Mouse (Mus musculus) forebrain, embryonic 16.5 days (tissue): ENCODE results near the gene Amotl1. TPM values are rescaled to one million over a fixed set of nuclear protein-coding genes. Genes with fewer than 3 reads are reported as not detected.

Experiments
- ATAC-seq: fragments of 200-750 bp; cut with Nextera tagmentation; 2 replicates; pipeline ENCODE4 v1.8.0; 2017; ENCODE audit warnings: mild to moderate bottlenecking, moderate library complexity
- H3K27ac ChIP-seq: fragments of 300-500 bp; sonication (generic); 2 replicates; pipeline ENCODE4 v1.5.1; 2014; ENCODE audit warnings: low read length, control low read depth
- H3K27me3 ChIP-seq: fragments of 300-500 bp; sonication (generic); replicated peaks from 2 replicates; pipeline ENCODE4 v1.6.1; 2014; ENCODE audit warnings: low read length; ENCODE audit not compliant: control insufficient read depth, insufficient read depth
- H3K36me3 ChIP-seq: fragments of 300-500 bp; sonication (generic); 2 replicates; pipeline ENCODE4 v1.6.1; 2014; ENCODE audit not compliant: control insufficient read depth, insufficient read depth
- H3K4me1 ChIP-seq: fragments of 300-500 bp; sonication (generic); replicated peaks from 2 replicates; pipeline ENCODE4 v1.6.1; 2014; ENCODE audit warnings: low read length; ENCODE audit not compliant: control insufficient read depth, insufficient read depth
- H3K4me2 ChIP-seq: fragments of 300-500 bp; sonication (generic); 2 replicates; pipeline ENCODE4 v1.6.1; 2014; ENCODE audit warnings: mild to moderate bottlenecking, low read length, control low read depth
- H3K4me3 ChIP-seq: fragments of 300-500 bp; sonication (generic); replicated peaks from 2 replicates; pipeline ENCODE4 v1.5.1; 2014; ENCODE audit warnings: mild to moderate bottlenecking, low read length, control low read depth
- H3K9ac ChIP-seq: fragments of 300-500 bp; sonication (generic); replicated peaks from 2 replicates; pipeline ENCODE4 v1.6.1; 2014; ENCODE audit warnings: low read depth, low read length, control low read depth
- H3K9me3 ChIP-seq: fragments of 300-500 bp; sonication (generic); 2 replicates; pipeline ENCODE4 v1.6.1; 2016; ENCODE audit warnings: low read length; ENCODE audit not compliant: control insufficient read depth
- WGBS: fragments of 180-500 bp; shearing (Covaris S2); extraction: QIAGEN DNeasy Blood & Tissue Kit; methylation state at CpG from one replicate; pipeline ENCODE4 v1.1.7; 2014; 5-methylcytosine and 5-hydroxymethylcytosine counted together
- polyA plus RNA-seq: library from polyadenylated mRNA; unstranded; fragments of >200 nt; fragmentation: Nextera tagmentation; extraction: Ambion mirVana; gene quantifications from 2 replicates; pipeline ENCODE4 v1.2.1, GENCODE M21; 2015

Amotl1 gene
- polyA plus RNA-seq, 1 experiment from 2014 or later, result 9.9 TPM

DNA sequence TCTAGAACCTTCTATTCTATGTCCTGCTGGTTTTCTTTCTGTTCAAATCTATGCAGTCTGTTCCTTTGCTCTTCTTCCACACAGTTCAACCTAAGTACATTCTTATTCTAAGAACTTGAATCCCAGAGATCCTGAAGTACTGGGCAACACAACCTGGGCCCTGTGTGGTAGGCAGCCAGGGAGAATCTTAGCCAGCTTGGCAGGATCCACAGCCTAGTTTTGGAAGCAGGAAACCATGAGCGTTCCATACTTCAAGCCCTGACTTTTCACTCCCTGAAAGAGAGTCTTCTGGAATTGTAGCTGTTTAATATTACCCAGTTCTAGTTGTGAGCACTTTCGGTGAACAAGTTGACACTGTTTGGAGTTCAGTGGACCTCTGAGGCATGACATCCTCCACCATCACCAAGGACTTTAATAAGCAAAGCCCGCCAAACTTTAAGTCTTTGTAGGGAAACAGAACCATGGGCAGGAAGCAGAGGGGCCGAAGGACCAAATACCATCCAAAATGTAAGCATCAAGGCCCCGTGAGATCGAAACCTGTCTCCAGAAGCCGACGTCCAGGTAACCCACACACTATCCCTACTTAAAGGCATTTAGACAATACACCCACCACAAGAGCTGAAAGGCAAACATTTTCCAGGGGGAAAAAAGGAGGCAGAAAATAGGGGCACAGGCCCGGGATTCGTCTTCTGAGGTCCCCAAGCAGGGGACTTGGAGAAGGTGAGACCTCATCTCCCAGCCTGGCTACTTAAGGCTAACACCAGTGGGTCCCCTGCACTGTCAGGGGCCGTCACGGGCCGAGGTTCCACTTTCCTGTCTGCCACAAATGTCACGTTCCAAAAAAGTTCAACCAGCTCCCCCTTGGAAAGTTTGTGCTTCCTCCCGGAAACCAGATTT lies 31.3 kb downstream of the Amotl1 start:
- Histone ChIP-seq H3K9ac (peak overlapping the region; percentile 96), H3K4me2 (peak overlapping the region; percentile 81), H3K4me1 (peaks cover 40% of the 10 kb centered on the region), H3K4me3 (peak overlapping the region; percentile 83), H3K36me3 (no peaks in the 10 kb centered on the region), H3K9me3 (no peaks in the 10 kb centered on the region), H3K27me3 (no peaks in the 10 kb centered on the region), H3K27ac (peak overlapping the region; percentile 79)
- ATAC-seq, result peak; percentile 7
- 5% methylated on average over 15 of the region's 15 CpGs for WGBS

DNA sequence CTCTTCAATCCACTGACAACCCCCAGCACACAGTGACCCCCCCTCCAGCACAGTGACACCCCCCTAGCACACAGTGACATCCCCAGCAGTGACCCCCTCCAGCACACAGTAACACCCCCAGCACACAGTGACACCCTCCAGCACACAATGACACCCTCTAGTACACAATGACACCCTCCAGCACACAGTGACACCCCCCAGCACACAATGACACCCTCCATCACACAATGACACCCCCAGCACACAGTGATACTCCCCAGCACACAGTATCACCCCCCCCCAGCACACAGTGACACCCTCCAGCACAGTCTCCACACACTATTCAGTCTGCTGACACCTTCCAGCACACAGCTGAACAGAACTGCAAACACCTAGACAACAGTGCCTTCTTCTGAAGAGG lies 32.3 kb downstream of the Amotl1 start:
- Histone ChIP-seq H3K27ac (no peak overlapping the region), H3K4me3 (peak overlapping the region; percentile 83; the same call in 1 of the 2 replicates), H3K9me3 (no peaks in the 10 kb centered on the region), H3K4me2 (peak overlapping the region; percentile 81), H3K27me3 (no peaks in the 10 kb centered on the region), H3K36me3 (no peaks in the 10 kb centered on the region), H3K4me1 (peaks cover 48% of the 10 kb centered on the region), H3K9ac (peak overlapping the region; percentile 52)
- ATAC-seq, result no peak

- H3K27ac ChIP-seq, result no peak overlapping the region
- no peaks in the 10 kb centered on the region for H3K36me3 ChIP-seq
- H3K9me3 ChIP-seq, result no peaks in the 10 kb centered on the region
- 0 out of 2 replicates have a peak, but pooled peaks have one; percentile 21 for ATAC-seq
- 56% methylated on average over 5 of the region's 5 CpGs for WGBS
- H3K9ac ChIP-seq, result no peak overlapping the region
- H3K4me2 ChIP-seq, result no peak overlapping the region
- no peak overlapping the region for H3K4me3 ChIP-seq
- no peaks in the 10 kb centered on the region for H3K27me3 ChIP-seq
- peaks cover 41% of the 10 kb centered on the region for H3K4me1 ChIP-seq
These were observed 36.3 kb downstream of the Amotl1 start for GRCm38 (mm10) chr9:14608521-14608920.

- peaks cover 30% of the 10 kb centered on the region for H3K4me1 ChIP-seq
- no peak overlapping the region for H3K4me2 ChIP-seq
- H3K9ac ChIP-seq, result no peak overlapping the region
- peak overlapping the region; percentile 35 for H3K27ac ChIP-seq
- no peaks in the 10 kb centered on the region for H3K9me3 ChIP-seq
- H3K36me3 ChIP-seq, result no peaks in the 10 kb centered on the region
- WGBS, result 59% methylated on average over 3 of the region's 3 CpGs
- H3K27me3 ChIP-seq, result no peaks in the 10 kb centered on the region
- H3K4me3 ChIP-seq, result no peak overlapping the region
- ATAC-seq, result peak; percentile 65
These were observed 37.4 kb downstream of the Amotl1 start for GRCm38 (mm10) chr9:14607464-14607863.

DNA sequence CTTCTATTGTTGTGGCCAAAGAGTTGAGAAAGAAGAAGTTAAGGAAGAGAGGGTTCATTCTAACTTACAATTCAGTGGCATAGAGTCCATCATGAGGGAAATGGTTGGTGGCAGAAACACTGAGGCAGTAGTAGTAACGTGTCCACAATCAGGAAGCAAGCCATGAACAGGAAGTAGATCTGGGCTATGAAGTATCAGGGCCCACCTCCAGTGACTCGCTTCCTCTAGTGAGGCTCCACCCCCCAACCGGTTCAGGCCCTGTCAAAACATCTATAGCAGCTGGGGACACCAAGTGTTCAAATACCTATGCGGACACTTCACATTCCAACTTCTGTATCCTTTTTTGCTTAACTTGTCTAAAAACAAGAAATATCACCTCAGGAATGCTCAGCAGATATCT lies 38.9 kb downstream of the Amotl1 start:
- Histone ChIP-seq H3K27me3 (no peaks in the 10 kb centered on the region), H3K36me3 (no peaks in the 10 kb centered on the region), H3K9me3 (no peaks in the 10 kb centered on the region), H3K4me3 (no peak overlapping the region), H3K9ac (no peak overlapping the region), H3K4me2 (no peak overlapping the region), H3K27ac (no peak overlapping the region), H3K4me1 (peaks cover 19% of the 10 kb centered on the region)
- ATAC-seq, result no peak
- WGBS, result 96% methylated on average over 4 of the region's 4 CpGs

DNA sequence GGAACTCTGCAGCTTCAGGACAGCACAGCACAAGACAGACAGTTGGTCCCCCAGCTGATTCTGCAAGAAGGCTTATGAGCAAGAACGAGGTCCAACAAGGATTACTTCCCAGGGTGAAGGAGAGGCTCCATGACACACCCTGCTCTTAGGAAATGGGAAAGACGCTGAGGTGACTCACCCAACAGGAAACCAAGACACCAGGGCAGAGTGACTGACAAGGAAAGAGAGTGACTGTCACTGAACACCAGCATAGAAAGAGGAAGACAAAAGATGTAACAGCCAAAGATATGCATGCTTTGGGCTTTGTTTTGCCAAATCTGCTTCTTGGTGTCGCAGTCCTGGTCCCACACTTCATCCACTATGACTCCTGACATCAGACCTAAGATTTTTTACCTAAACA lies 40.5 kb downstream of the Amotl1 start:
- H3K36me3 ChIP-seq, result no peaks in the 10 kb centered on the region
- no peak overlapping the region for H3K27ac ChIP-seq
- H3K4me2 ChIP-seq, result no peak overlapping the region
- WGBS, result 86% methylated on average over 3 of the region's 3 CpGs
- H3K9ac ChIP-seq, result no peak overlapping the region
- H3K4me1 ChIP-seq, result peaks cover 17% of the 10 kb centered on the region
- no peak for ATAC-seq
- no peak overlapping the region for H3K4me3 ChIP-seq
- no peaks in the 10 kb centered on the region for H3K27me3 ChIP-seq
- no peaks in the 10 kb centered on the region for H3K9me3 ChIP-seq

DNA sequence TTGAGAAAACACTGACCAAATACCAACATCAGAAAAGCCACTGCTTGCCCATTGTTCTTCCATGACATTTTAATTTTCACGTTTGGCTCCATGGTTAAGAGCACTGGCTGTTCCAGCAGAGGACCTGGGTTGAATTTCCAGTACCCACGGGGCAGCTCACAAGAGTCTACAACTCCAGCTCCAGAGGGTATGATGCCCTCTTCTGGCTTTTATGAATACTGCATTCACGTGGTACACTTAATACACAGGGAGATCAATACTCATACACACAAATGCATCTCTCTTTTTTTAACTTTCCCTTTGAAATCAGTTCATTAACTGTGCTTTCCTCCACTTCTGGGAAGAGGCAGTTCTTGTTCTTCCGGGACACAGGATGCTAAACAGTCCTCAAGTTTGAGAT lies 41.4 kb downstream of the Amotl1 start:
- 90% methylated on average over 4 of the region's 4 CpGs for WGBS
- Histone ChIP-seq H3K36me3 (no peaks in the 10 kb centered on the region), H3K4me3 (no peak overlapping the region), H3K9ac (no peak overlapping the region), H3K27me3 (no peaks in the 10 kb centered on the region), H3K9me3 (no peaks in the 10 kb centered on the region), H3K4me2 (no peak overlapping the region), H3K4me1 (peaks cover 10% of the 10 kb centered on the region), H3K27ac (no peak overlapping the region)
- no peak for ATAC-seq

DNA sequence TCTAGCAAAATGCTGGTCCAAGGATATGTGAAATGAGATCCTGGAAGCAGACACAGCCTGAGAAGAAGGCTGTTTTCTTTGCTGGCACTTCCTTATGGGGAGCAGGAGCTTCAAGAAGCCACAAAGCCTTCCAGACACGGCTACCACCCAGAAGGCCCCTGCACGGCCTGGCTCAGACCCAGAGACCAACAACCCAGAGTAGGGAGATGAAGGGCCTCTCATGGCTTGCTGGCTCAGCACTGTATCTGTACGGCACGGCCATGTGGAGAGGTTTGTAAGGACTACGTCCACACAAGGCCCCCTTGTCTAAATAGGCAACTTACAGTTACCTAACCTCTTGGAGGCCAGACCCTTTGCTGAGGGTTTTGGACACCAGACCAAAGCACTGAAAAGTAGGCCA lies 45.1 kb downstream of the Amotl1 start:
- 85% methylated on average over 5 of the region's 5 CpGs for WGBS
- H3K4me2 ChIP-seq, result no peak overlapping the region
- no peaks in the 10 kb centered on the region for H3K36me3 ChIP-seq
- H3K4me1 ChIP-seq, result no peaks in the 10 kb centered on the region
- H3K27ac ChIP-seq, result no peak overlapping the region
- H3K4me3 ChIP-seq, result no peak overlapping the region
- no peaks in the 10 kb centered on the region for H3K9me3 ChIP-seq
- H3K27me3 ChIP-seq, result no peaks in the 10 kb centered on the region
- ATAC-seq, result no peak
- no peak overlapping the region for H3K9ac ChIP-seq

DNA sequence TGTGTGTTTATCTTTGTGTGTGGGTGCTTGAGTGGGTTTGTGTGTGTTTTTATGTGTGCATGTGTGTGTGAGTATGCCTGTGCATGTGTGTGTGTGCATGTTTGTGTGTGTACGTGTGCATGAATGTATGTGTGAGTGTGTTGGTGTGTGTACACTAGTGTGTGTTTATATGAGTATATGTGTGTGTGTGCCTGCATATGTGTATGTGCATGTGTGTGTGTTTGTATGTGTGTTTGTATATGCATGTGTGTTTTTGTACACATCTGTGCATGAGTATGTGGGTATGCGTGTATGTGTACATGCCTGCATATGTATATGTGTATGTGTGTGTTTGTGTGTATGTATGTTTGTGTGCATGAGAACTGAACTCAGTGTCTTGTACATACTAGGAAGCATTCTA lies 46.7 kb downstream of the Amotl1 start:
- Histone ChIP-seq H3K36me3 (peaks cover 3% of the 10 kb centered on the region; the same call in 1 of the 2 replicates), H3K9me3 (no peaks in the 10 kb centered on the region), H3K27me3 (no peaks in the 10 kb centered on the region), H3K27ac (no peak overlapping the region), H3K9ac (no peak overlapping the region), H3K4me3 (no peak overlapping the region), H3K4me2 (no peak overlapping the region), H3K4me1 (no peaks in the 10 kb centered on the region)
- ATAC-seq, result no peak
- 92% methylated on average over 2 of the region's 2 CpGs for WGBS
